Mouse (Mus musculus) thymus, postnatal 0 days (tissue): Measurements from ENCODE around the gene Ccdc180. TPM values are rescaled to one million over a fixed set of nuclear protein-coding genes. Genes with fewer than 3 reads are reported as not detected.

Experiments used
- DNase-seq: peaks from one replicate; pipeline ENCODE4 v3.0.0-alpha.2; 2015; ENCODE audit warnings: low spot score
- polyA plus RNA-seq: library from polyadenylated mRNA; unstranded; fragments of >200 nt; fragmentation: Nextera tagmentation; extraction: Ambion mirVana; gene quantifications from 2 replicates; pipeline ENCODE4 v1.2.1, GENCODE M21; 2015

Gene Ccdc180
- polyA plus RNA-seq, 1 experiment from 2014 or later, result 0.20 TPM

DNA sequence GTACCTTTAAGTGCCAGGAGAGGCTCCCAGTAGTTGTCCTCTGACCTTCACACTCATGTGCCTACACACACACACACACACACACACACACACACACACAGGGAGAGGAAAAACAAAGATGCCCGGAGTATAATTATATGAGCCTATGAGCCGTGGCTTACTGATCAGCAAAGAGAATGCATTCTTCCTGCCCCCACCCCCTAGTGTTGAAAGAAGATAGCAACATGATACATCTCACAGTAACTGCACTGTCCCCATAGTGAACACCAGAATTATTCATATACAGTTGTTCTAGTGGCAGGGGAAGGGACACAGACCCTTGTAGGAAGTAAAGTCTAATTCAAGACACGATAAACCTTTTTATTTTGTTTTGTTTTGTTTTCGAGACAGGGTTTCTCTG, 19.8 kb downstream of the Ccdc180 start:
- no peak for DNase-seq

DNA sequence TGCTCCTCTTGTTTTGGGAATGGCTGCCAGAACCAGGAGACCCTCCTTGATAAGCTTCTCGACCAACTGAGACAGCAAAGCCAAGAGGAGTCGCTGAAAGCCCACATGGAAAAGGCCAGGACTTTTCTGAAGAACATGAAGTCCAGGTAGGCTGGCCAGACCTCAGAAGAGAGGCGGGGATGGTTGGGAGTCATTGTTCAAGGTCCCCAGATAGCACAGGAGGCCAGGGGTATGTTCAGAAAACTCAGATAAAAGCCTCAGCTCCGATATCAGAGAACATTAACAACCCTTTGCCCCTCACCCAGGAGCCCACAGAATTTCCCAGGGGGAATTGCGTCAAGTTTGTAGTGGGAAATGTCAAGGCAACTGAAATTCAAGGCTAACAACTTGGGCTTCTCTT, 21.2 kb downstream of the Ccdc180 start:
- DNase-seq, result no peak

DNA sequence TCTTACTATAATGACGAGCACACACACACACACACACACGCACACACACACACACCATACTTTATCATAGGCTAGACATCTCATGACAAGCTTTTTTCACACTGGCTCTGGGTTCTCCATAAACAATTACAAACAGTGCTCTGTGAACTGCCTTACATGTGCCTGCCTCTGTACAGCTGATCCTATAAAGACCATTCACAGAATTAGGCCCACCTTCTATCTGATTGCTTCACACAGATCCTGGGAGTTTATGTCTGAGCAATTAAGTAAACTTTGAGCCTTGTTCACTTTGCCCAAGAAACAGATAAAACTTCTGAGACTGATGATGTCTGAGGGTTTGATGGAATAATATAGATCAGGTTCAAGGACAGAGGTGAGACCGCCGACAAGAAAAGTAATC, 21.8 kb downstream of the Ccdc180 start:
- DNase-seq, result no peak

DNA sequence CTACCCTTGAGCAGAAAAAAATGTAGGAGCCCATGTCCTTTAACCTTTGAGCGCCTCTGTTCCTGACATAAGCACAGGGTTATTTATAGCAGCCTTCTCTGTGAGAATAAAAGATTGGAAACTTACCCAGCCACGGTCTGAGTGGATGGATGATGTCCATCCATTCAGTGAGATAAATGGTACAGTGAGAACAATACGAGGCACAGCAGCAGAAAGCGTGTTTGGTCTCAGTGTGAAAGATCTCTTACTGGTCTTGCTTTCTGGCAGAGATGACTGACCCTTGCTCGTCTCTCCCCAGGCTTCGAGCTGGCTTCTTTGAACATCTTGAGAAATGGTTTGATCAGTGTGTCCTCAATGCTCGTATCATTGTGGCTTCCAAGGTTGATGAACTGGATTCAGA, 27.0 kb downstream of the Ccdc180 start:
- DNase-seq, result no peak

DNA sequence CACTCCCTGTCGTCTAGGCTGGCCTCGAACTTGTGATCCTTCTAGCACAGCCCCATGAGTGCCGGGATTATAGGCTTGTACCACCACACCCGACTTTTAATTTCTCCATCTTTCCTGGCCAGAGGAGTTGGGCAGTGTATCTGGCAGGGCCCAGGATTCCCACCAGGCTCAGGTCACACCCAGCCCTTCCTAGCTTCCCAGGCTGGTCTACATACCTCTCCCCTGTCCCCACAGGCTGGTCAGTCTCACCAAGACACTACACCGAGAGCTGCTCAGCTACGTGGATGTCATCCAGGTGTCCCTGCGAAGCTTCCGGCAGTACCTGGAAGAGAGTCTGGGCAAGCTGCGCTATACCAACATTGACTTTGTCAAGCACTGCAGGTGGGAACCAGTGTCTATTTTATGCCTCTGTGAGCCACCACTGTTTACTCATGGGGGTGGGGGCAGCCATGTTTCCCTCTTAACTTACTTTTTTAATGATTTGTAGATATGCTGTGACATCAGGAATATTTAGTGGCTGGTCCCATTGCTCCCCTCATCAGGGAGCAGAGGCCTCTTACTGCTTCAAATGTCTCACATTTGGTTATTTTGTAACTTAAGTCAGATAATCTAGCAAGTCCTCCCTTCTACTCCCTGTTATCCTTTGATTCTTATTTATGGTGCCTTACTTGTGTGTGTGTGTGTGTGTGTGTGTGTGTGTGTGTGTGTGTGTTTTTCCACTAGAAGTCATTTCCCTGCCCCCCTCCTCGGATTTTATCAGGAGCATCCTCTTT, 31.7 kb downstream of the Ccdc180 start:
- no peak for DNase-seq

DNA sequence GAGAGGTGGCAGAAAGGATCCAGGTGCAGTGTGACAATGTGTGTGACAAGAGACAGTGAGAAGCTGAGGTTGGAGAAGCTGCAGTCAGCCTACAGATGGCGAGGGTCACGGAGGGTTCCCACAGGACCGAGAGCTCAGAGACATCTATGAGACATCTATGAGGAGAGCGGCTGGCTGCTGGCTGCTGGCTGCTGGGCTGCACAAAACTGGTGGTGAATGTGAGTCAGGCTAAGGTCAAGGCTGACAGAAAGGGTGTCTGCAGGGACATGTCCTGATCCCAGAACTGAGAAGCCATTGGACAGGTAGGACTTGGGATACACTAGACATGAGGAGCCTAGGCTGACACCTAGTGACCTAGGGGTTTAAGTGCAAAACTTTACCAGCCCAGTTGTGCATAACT, 33.9 kb downstream of the Ccdc180 start:
- no peak for DNase-seq

DNA sequence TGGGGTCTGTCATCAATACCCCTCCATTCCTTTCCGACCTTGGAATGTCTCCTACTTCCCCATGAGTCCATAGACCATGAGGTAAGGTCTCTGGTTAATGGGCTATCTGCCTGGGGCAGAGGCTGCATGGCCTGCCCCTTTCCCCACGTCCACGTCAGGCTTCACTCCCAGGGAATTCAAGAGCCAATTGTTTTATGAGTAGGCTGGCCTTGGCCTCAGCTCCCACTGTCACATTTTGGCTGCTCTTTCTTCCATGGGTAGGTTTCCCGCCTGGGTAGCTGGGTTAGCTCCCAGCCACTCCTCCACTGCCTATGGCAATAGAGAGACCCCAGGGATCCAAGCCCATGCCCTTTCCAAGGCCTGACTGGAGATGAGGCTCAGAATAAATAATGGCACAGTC, 38.5 kb downstream of the Ccdc180 start:
- DNase-seq, result no peak

DNA sequence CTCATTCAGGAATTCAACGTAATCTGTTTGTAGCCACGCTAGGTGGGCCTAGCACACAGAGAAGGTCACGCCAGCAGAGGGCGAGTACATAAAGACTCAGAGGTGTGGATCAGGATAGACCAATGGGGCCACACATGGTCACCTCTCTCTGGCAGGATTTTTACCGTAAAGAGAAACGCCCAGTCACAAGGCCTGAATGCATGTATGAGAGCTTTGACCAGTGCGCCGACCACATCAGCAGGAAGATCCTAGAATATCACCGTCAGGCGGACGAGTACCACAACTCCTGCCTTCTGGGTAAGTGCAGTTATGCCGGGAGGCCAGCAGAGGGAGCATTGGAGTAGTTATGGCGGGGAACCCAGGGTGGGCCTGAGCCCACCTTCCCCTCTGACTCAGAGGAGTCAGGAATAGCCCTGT, 51.5 kb downstream of the Ccdc180 start:
- peak; percentile 53 for DNase-seq

DNA sequence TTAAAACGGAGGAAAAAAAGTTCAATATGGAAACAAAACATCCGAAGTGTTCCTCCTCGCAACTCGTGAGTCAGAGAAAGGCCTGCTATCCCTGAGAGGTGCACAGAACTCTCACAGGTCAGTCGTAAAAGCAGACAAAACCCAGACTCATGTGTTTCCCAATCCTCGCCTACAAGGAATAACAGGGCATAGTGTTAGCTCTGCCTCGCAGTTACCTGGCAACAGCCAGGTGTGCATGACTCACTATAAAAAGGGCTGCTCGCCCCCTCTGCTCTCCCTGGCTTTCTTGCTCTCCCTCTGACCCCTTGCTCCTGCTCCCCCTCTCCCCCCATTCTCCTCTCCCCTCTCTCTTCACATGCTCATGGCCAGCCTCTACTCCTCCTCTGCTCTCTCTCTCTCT, 57.6 kb downstream of the Ccdc180 start:
- no peak for DNase-seq

DNA sequence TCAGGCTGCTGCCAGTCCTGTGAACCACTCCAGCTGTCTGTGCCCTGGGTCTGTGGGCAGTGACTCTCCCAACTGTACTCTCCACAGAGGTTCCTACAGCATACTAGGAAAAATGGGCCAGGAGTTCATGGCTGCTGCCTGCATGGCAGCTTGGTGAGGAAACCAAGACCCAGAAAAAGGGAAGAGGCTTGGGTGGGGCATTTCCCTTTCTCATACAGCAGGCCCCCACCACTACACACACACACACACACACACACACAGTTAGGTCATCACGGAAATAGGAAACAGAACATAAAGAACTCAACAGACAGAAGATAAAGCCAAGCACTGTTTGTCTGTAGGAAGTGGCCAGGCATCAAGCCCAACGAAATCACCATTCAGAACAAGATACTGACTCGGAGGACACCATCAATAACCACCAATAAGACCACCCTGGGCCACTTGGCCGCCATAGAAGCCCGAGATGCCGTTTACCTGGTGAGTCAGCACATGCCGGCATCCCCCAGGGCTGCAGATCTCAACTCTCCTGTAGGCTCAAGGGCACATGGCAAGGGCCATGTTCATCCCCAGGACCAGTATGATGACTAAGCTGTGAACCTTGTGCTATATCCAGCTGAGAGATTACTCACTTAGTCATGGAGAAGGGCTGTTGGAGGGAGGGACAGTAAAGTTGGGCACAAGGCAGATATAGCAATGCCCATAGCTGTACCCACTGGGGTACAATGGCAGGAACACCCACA, 59.2 kb downstream of the Ccdc180 start:
- no peak for DNase-seq

DNA sequence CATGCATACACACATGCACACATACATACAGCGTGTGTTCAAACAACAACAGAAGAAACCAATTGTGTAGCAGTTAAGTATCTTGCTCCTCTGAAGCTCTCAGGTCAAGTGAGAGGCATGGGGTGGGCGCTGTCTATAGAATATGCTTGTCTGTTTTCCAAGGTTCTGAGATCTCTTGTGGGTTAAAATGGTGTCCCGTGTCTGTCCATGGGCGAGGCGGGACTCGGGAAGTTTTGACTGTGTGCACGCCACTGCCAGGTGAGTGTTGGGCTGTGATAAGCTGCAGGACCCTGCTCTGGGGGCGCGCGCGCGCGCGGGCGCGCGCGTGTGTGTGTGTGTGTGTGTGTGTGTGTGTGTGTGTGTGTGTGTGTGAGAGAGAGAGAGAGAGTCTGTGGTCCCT, 61.7 kb downstream of the Ccdc180 start:
- DNase-seq, result no peak

DNA sequence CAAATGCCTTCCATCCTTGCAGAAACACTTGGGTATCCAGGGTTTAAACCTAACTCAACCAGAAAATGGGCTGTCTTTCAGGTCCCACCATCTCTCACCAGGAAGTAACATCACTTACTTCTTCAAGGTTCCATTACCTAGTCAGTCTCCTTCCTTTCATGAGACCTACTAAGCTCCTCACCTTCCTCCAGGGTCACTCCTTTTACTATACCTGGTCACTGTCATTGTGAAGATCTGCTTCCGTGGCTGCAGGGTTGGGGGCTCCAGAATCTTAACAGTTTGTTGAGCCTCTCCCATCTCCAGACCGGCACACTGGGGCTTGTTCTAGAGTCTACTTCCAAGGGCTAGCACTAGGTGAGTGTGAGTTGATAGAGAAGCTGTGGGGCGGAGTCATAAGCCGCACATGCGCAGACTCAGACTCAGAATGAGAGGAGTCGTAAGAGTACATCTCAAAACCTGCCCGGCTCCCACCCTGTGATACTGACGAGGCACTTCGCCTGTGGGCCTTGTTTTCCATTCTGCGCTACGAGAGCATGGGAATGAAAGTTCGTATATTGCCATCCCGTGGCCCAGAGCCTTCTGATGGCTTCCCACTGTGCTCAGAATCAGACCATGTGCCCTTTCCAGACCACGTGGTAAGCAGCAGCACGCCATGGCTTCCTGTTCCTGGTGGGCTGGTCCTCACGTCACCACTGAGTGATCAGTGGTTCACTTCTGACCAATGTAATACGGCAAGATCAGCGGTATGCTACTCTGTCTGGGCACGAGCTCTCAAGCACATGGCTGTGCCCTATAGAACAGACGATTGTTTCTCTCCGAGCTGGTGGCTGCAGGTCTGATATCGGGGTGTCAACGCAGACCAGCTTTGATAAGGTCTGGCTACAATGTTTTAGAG, 63.2 kb downstream of the Ccdc180 start:
- DNase-seq, result no peak

DNA sequence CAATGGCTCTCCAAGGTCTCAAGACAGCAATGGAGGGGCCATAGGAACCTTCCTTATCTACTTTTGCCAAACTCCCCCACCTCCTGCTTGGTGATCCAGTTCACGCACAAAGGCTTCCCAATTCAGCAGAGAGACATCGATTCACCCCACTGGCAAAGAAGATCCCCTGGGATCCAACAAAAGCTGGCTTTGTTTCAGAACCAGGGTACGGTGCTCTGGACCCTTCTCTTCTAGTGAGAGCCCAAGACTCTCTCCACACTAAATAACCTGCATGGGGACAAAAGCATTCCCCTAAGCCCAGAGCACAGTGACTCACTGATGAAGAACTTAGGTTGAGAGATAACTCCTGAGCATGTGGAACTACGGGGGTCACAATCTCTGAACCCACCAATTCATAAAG, 65.1 kb downstream of the Ccdc180 start:
- DNase-seq, result no peak

DNA sequence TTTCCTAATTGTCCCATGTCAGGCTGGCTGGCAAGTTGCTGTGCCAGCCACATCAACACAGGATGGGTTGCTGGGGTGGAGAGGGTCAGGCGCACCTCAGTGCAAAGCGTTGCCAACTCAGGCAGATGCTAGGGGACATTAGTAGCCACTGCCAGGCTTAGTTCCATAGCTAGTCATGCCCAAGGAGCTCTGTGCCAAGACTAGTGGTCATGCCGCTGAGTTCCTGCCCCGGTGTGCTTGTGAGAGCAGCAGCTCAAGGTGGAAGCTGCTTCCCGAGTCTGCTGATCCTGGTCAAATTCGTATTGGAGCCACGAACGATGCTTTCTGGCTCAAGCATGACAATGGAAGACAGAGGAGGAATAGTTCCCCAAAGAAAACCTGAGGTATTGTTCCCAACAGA, 66.0 kb downstream of the Ccdc180 start:
- DNase-seq, result no peak

DNA sequence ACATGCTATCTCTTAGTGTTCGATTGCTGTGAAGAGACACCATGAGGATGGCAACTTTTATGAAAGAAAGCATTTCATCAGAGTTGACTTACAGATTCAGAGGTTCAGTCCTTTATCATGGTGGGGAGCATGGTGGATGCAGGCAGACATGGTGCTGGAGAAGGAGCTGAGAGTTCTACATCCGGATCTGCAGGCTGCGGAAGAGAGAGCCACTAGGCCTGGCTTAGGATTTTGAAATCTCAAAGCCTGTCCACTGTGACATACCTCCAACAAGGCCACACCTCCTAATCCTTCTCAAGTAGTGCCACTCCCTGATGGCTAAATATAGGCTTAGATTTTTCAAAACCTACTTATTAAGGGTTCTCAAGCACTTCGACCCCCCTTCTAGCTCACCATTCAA, 66.6 kb downstream of the Ccdc180 start:
- no peak for DNase-seq

DNA sequence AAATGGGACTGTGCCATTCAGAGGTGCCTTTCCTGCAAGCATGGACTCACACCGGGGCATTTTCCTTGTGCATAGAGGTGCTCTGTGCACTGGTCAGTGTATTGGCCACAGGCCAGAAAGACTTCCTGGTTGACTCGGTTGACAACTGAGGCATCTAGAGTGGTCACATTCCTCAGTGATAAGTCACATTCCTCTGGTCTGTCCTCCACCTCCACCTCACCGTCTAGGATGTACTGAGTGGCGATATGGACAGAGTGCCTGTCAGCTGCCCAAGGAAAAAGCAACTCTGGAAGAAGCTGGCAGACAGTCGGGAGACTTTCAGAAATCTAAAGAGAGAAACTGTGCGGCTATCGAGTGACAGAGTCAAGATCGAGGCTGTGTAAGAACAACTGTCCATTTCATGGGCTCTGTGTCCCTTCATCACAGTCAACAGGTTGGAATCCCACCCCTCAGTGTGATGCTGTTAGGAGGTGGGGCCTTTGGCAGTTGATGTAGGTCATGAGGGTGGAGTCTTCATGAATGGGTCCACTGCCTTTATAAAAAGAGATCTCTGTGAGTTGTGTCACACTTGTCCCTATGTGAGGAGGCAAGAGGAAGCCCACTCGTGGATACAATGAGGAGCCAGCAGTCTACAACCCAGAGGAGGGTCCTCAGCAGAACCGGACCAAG, 74.8 kb downstream of the Ccdc180 start, which contains the start of gene Tdrd7:
Gene Tdrd7 (plus strand): TSS at position 564 of the 669 bp plus-strand sequence.
- no peak for DNase-seq

DNA sequence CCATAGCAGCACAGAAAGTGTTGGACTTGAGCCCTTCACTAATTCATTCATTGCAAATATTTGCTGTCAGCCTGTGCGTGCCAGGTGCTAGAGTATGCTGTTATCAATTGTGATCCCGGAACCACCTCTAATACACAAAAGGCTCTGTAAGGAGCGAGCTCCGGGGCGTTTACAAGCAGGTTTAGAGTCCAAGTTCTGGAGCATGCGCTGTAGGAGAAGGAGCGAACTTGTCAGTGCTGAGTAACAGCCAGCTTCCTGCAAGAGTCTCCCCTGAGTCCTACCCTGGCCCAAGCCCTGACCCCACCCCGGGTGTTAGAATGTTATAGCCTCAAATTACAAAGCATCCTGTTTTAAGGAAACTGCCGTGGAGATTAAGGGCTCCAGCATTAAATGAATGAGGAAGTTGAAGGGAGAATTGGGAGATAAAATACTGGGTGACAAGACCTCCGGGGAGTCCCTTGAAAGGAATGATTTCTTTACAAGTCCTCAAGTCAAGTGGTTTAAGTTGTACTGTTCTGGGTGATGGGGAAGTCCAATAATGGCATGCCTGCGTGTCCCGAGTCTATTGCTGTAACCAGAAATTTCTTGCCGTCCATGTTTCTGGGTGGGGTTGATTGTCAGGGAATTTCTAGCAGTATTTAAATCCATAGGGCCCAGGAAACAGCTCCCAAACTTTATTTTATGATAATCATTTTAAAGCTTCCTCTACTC, 75.8 kb downstream of the Ccdc180 start:
- DNase-seq, result no peak

DNA sequence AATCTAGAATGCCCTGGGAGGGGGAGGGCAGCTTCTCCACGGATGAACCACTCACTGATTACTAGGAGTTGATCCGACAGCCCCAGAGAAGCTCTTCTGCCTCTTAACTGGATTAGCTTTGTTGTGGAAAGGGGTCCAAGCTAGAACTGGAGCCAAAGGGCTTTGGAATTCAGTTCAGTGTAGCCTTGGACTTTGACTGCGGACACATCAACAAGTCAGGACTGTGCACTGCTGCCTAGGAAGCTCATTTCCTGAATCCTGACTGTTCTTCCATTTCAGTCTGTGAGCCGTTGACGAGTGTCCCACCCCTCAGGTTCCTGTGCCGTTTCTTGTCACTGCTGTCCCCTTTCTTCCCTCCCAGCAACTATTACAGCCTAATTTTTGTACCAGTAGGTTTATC, 76.6 kb downstream of the Ccdc180 start:
- no peak for DNase-seq

DNA sequence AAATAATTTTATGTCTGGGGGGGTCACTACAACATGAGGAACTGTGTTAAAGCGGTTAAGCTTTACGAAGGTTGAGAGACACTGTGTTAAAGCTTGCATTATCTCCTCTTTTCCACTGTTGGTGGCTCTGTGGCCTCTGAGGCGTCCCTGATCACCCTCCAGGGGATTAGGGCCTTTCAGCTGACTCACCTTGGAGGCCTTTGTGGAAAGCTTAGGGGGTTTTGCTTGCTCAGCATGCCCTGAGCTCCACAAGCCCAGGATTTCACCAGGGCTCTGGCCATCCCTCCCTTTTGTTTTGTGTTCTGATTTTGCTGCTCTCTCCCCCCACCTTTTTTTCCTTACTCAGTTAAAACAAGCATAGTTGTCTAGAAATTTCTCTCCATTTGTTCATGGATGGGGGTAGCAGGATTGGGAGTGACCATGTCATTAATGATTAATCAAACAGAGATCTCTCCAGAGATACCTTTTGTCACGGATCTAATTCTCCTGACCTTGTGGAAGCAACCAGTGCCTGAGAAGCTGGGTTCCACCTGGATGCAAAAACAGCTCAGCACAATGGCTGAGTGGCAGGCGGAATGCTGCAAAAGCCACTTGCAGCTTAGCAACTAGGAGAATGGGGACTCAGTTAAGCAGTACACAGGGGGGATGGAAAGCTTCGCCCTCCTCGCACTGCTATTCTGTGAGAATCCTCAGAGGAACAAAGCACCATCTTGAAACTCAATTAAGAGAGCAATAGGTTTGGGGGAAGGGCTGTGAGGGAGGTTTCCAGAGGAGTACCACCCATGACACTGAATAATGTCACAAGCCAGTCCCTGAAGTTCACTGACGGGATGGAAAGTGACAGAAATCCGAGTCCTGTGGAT, 77.6 kb downstream of the Ccdc180 start:
- DNase-seq, result no peak

DNA sequence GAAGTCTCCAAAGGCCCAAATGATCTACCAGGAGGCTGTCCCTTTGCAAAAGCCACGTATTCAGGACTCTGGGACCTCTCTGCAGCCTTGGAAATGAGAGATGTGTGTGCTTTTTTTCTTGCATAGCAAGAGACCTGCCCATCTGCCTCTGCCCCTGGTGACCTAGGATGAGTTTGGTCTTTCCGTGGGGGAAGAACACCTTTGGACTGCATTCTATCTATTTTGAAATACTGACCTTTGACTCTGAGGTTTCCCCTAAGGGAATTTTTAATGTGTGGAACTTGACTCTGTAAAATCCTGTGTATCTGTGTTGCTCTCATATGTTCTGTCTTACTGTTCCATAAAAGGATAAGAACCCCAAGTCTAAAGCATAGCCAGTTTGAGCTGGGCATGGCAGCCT, 78.9 kb downstream of the Ccdc180 start:
- DNase-seq, result no peak
